Mouse (Mus musculus) CH12.LX (cell line): ENCODE data around the gene Usp36. TPM values are rescaled to one million over a fixed set of nuclear protein-coding genes. Genes with fewer than 3 reads are reported as not detected.

ENCODE experiments used
- DNase-seq: peaks from one replicate; pipeline ENCODE4 v3.0.0-alpha.2; 2013; ENCODE audit errors: extremely low read depth
- H3K27ac ChIP-seq: 2 replicates; pipeline ENCODE4 v1.5.1; 2012; ENCODE audit warnings: low read depth, mild to moderate bottlenecking, control low read depth, moderate library complexity; ENCODE audit not compliant: insufficient read depth
- H3K27me3 ChIP-seq: replicated peaks from 2 replicates; pipeline ENCODE3; 2012; ENCODE audit warnings: inconsistent platforms
- H3K36me3 ChIP-seq, 2 experiments: replicated peaks in 1 of 2; 2 replicates each; pipeline versions ENCODE3 to v1.6.1; 2012; ENCODE audit warnings: inconsistent platforms in 1 of 2, low read length in 1 of 2, mild to moderate bottlenecking in 1 of 2, mixed read lengths in 1 of 2, moderate library complexity in 1 of 2; ENCODE audit not compliant: control insufficient read depth in 1 of 2, insufficient read depth in 1 of 2
- H3K4me1 ChIP-seq, 2 experiments: 2 replicates each; pipeline ENCODE4 v1.6.1; 2012; ENCODE audit warnings: inconsistent platforms in 1 of 2, moderate library complexity in 1 of 2; ENCODE audit not compliant: insufficient read depth in 2 of 2, control insufficient read depth in 1 of 2
- H3K4me2 ChIP-seq: 2 replicates; pipeline ENCODE4 v1.6.1; 2012; ENCODE audit warnings: low read depth, mild to moderate bottlenecking, control low read depth; ENCODE audit not compliant: poor library complexity, insufficient read depth, severe bottlenecking
- H3K4me3 ChIP-seq, 3 experiments: fragments of 150-350 bp in 1 of 3; sonication (generic) in 1 of 3; replicated peaks in 1 of 3; 2 replicates each; pipeline versions ENCODE3 to v1.5.1; 2011 to 2012; ENCODE audit warnings: low read depth in 2 of 3, low read length in 2 of 3, mild to moderate bottlenecking in 2 of 3, moderate library complexity in 2 of 3, control low read depth in 1 of 3, improper control_type of control experiment in 1 of 3, inconsistent platforms in 1 of 3, mixed read lengths in 1 of 3; ENCODE audit not compliant: poor library complexity in 1 of 3
- H3K79me2 ChIP-seq: replicated peaks from 2 replicates; pipeline ENCODE4 v1.6.1; 2012; ENCODE audit warnings: mild to moderate bottlenecking, moderate library complexity; ENCODE audit not compliant: control insufficient read depth, poor library complexity, insufficient read depth, severe bottlenecking; ENCODE audit errors: extremely low read depth
- H3K9ac ChIP-seq: 2 replicates; pipeline ENCODE4 v1.6.1; 2012; ENCODE audit warnings: low read depth, mild to moderate bottlenecking, control low read depth, moderate library complexity; ENCODE audit not compliant: insufficient read depth
- H3K9me3 ChIP-seq: replicated peaks from 2 replicates; pipeline ENCODE3; 2012; ENCODE audit warnings: low read length, inconsistent platforms, mixed read lengths
- BHLHE40 ChIP-seq: IDR thresholded peaks from 2 replicates; pipeline ENCODE4 v1.6.1; 2011; ENCODE audit warnings: mild to moderate bottlenecking, low read depth, low read length, improper control_type of control experiment
- CHD1 ChIP-seq: IDR thresholded peaks from 2 replicates; pipeline ENCODE4 v1.6.1; 2012; ENCODE audit warnings: low read depth, low read length, improper control_type of control experiment, inconsistent platforms
- CHD2 ChIP-seq: IDR thresholded peaks from 2 replicates; pipeline ENCODE4 v1.6.1; 2011; ENCODE audit warnings: low read length, improper control_type of control experiment
- ELF1 ChIP-seq: IDR thresholded peaks from 2 replicates; pipeline ENCODE4 v1.6.1; 2014; ENCODE audit warnings: low read depth, mild to moderate bottlenecking, inconsistent platforms, low read length, improper control_type of control experiment
- EP300 ChIP-seq: IDR thresholded peaks from 2 replicates; pipeline ENCODE4 v1.6.1; 2011; ENCODE audit warnings: low read length, improper control_type of control experiment
- ETS1 ChIP-seq: conservative IDR thresholded peaks from 2 replicates; pipeline ENCODE4 v1.6.1; 2012; ENCODE audit warnings: low read depth, mild to moderate bottlenecking, inconsistent platforms, low read length, improper control_type of control experiment, moderate library complexity
- HCFC1 ChIP-seq: IDR thresholded peaks from 2 replicates; pipeline ENCODE4 v1.6.1; 2012; ENCODE audit warnings: low read depth, mild to moderate bottlenecking, inconsistent platforms, low read length, improper control_type of control experiment
- IRF4 ChIP-seq: IDR thresholded peaks from 2 replicates; pipeline ENCODE4 v1.6.1; 2014; ENCODE audit warnings: low read depth, mild to moderate bottlenecking, inconsistent platforms, low read length, improper control_type of control experiment
- JUN ChIP-seq: IDR thresholded peaks from 2 replicates; pipeline ENCODE4 v1.6.1; 2011; ENCODE audit warnings: low read depth, mild to moderate bottlenecking, low read length, improper control_type of control experiment, moderate library complexity; ENCODE audit not compliant: insufficient read depth
- JUND ChIP-seq: conservative IDR thresholded peaks from 2 replicates; pipeline ENCODE4 v1.6.1; 2011; ENCODE audit warnings: low read depth, low read length, improper control_type of control experiment
- KAT2A ChIP-seq: IDR thresholded peaks from 2 replicates; pipeline ENCODE4 v1.6.1; 2012; ENCODE audit warnings: low read length, improper control_type of control experiment, inconsistent platforms; ENCODE audit not compliant: insufficient replicate concordance
- MAFK ChIP-seq: IDR thresholded peaks from 2 replicates; pipeline ENCODE4 v1.6.1; 2011; ENCODE audit warnings: low read length, improper control_type of control experiment; ENCODE audit not compliant: insufficient replicate concordance
- MAX ChIP-seq: IDR thresholded peaks from 2 replicates; pipeline ENCODE4 v1.6.1; 2011; ENCODE audit warnings: low read length, improper control_type of control experiment
- MAZ ChIP-seq: IDR thresholded peaks from 2 replicates; pipeline ENCODE4 v1.6.1; 2012; ENCODE audit warnings: low read depth, mild to moderate bottlenecking, inconsistent platforms, low read length, improper control_type of control experiment, moderate library complexity
- MEF2A ChIP-seq: IDR thresholded peaks from 2 replicates; pipeline ENCODE4 v1.6.1; 2014; ENCODE audit warnings: low read depth, mild to moderate bottlenecking, inconsistent platforms, low read length, improper control_type of control experiment, borderline replicate concordance
- MXI1 ChIP-seq: IDR thresholded peaks from 2 replicates; pipeline ENCODE4 v1.6.1; 2011; ENCODE audit warnings: mild to moderate bottlenecking, low read depth, low read length, improper control_type of control experiment
- MYC ChIP-seq: IDR thresholded peaks from 2 replicates; pipeline ENCODE4 v1.6.1; 2011; ENCODE audit warnings: low read depth, mild to moderate bottlenecking, improper control_type of control experiment, low read length
- NRF1 ChIP-seq: IDR thresholded peaks from 2 replicates; pipeline ENCODE4 v1.6.1; 2014; ENCODE audit warnings: low read depth, mild to moderate bottlenecking, inconsistent platforms, low read length, improper control_type of control experiment, moderate library complexity
- PAX5 ChIP-seq: IDR thresholded peaks from 2 replicates; pipeline ENCODE4 v1.6.1; 2012; ENCODE audit warnings: low read length, inconsistent platforms, mixed read lengths
- POLR2A ChIP-seq: IDR thresholded peaks from 2 replicates; pipeline ENCODE4 v1.6.1; 2011; ENCODE audit warnings: low read depth, mild to moderate bottlenecking, improper control_type of control experiment, low read length
- RCOR1 ChIP-seq: conservative IDR thresholded peaks from 2 replicates; pipeline ENCODE4 v1.6.1; 2012; ENCODE audit warnings: low read depth, mild to moderate bottlenecking, inconsistent platforms, low read length, improper control_type of control experiment
- SIN3A ChIP-seq: IDR thresholded peaks from 2 replicates; pipeline ENCODE4 v1.6.1; 2012; ENCODE audit warnings: low read length, improper control_type of control experiment, inconsistent platforms
- SMC3 ChIP-seq: IDR thresholded peaks from 2 replicates; pipeline ENCODE4 v1.6.1; 2011; ENCODE audit warnings: low read depth, low read length, improper control_type of control experiment
- TBP ChIP-seq: conservative IDR thresholded peaks from 2 replicates; pipeline ENCODE4 v1.6.1; 2011; ENCODE audit warnings: low read depth, low read length, improper control_type of control experiment
- TCF12 ChIP-seq: IDR thresholded peaks from 2 replicates; pipeline ENCODE4 v1.6.1; 2014; ENCODE audit warnings: low read depth, mild to moderate bottlenecking, inconsistent platforms, low read length, improper control_type of control experiment
- UBTF ChIP-seq: IDR thresholded peaks from 2 replicates; pipeline ENCODE4 v1.6.1; 2012; ENCODE audit warnings: low read depth, mild to moderate bottlenecking, inconsistent platforms, low read length, improper control_type of control experiment, moderate library complexity
- USF1 ChIP-seq: IDR thresholded peaks from 2 replicates; pipeline ENCODE4 v1.6.1; 2014; ENCODE audit warnings: low read depth, mild to moderate bottlenecking, inconsistent platforms, low read length, improper control_type of control experiment
- USF2 ChIP-seq: conservative IDR thresholded peaks from 2 replicates; pipeline ENCODE4 v1.6.1; 2011; ENCODE audit warnings: low read depth, low read length, improper control_type of control experiment
- ZC3H11A ChIP-seq: IDR thresholded peaks from 2 replicates; pipeline ENCODE4 v1.6.1; 2012; ENCODE audit warnings: low read depth, mild to moderate bottlenecking, inconsistent platforms, low read length, improper control_type of control experiment
- ZKSCAN1 ChIP-seq: IDR thresholded peaks from 2 replicates; pipeline ENCODE4 v1.6.1; 2012; ENCODE audit warnings: low read depth, inconsistent platforms, low read length, improper control_type of control experiment, borderline replicate concordance
- ZMIZ1 ChIP-seq: IDR thresholded peaks from 2 replicates; pipeline ENCODE4 v1.6.1; 2012; ENCODE audit warnings: low read depth, mild to moderate bottlenecking, inconsistent platforms, low read length, improper control_type of control experiment
- dilution Hi-C: fragments of 300-500 bp; cut with MboI; formaldehyde crosslinking; loops from 2 replicates; pipeline ENCODE4 v1.14.3; 2020; ENCODE audit warnings: low sequenced_read_pairs; ENCODE audit not compliant: extremely low pct_unique_long_range_greater_than_20kb, extremely low pct_ligation_motif_present
- in situ Hi-C: fragments of 300-500 bp; cut with MboI; formaldehyde crosslinking; loops from 3 replicates; pipeline ENCODE4 v1.14.3; 2019; ENCODE audit warnings: low sequenced_read_pairs, low pct_ligation_motif_present, low pct_unique_long_range_greater_than_20kb, mixed read lengths
- polyA plus RNA-seq: library from polyadenylated mRNA; unstranded; fragments of >175 nt; gene quantifications from 2 replicates; pipeline ENCODE4 v1.2.1, GENCODE M21; 2012; ENCODE audit warnings: low read depth; ENCODE audit not compliant: insufficient read length
- total RNA-seq, 2 experiments: library from RNA; depleted of rRNA; stranded (reverse); fragments of 300-350 nt in 1 of 2; fragments of >200 nt in 1 of 2; gene quantifications; 2 replicates each; pipeline ENCODE4 v1.2.3; 2012 to 2014

Gene Usp36
- total and polyA plus RNA-seq, 3 experiments, result 10.7 to 42.6 (median 19.5) TPM

GRCm38 (mm10) chr11:118245130-118245529, 44.9 kb downstream of the Usp36 start:
- no peaks in the 10 kb centered on the region for H3K9me3 ChIP-seq
- H3K27me3 ChIP-seq, result no peaks in the 10 kb centered on the region
- peak overlapping the region; percentile 54; the same call in 1 of the 2 replicates for H3K9ac ChIP-seq
- peak; percentile 31 for DNase-seq
- dilution Hi-C loops (no loop called here), in situ Hi-C loops (no loop called here)
- peaks cover 37% of the 10 kb centered on the region for H3K79me2 ChIP-seq
- H3K27ac ChIP-seq, result no peak overlapping the region
- H3K4me1 ChIP-seq, result peaks cover 29 to 75% of the 10 kb centered on the region in 2 experiments
- TF ChIP-seq BHLHE40 (peak; percentile 57), JUN (no peak), ETS1 (peak; percentile 45; the same call in 1 of the 2 replicates), ZC3H11A (no peak), USF1 (peak; percentile 47), SIN3A (peak; percentile 50; the same call in 1 of the 2 replicates), IRF4 (0 out of 2 replicates have a peak, but pooled peaks have one; percentile 49), PAX5 (no peak), EP300 (peak; percentile 54), HCFC1 (peak; percentile 53; the same call in 1 of the 2 replicates), MAZ (no peak), TCF12 (peak; percentile 59; the same call in 1 of the 2 replicates), UBTF (0 out of 2 replicates have a peak, but pooled peaks have one; percentile 28), KAT2A (0 out of 2 replicates have a peak, but pooled peaks have one; percentile 24), MXI1 (peak; percentile 60; the same call in 1 of the 2 replicates), USF2 (peak; percentile 31; the same call in 1 of the 2 replicates)
- no peak overlapping the region for H3K4me3 ChIP-seq
- peak overlapping the region; percentile 90 for H3K4me2 ChIP-seq
- H3K36me3 ChIP-seq, result no peaks in the 10 kb centered on the region

- peak overlapping the region; percentile 87 for H3K27ac ChIP-seq
- no peaks in the 10 kb centered on the region for H3K9me3 ChIP-seq
- in situ Hi-C loops, result no loop called here
- H3K9ac ChIP-seq, result peak overlapping the region; percentile 54
- DNase-seq, result peak; percentile 87
- dilution Hi-C loops, result no loop called here
- peak overlapping the region; percentile 0 to 44 (median 38) for H3K4me3 ChIP-seq
- H3K27me3 ChIP-seq, result no peaks in the 10 kb centered on the region
- H3K4me1 ChIP-seq, result peaks cover 34 to 77% of the 10 kb centered on the region in 2 experiments
- peaks cover 0 to 4% of the 10 kb centered on the region in 2 experiments for H3K36me3 ChIP-seq
- peaks cover 39% of the 10 kb centered on the region for H3K79me2 ChIP-seq
- H3K4me2 ChIP-seq, result peak overlapping the region; percentile 90
- TF ChIP-seq MEF2A, result no peak
- TF ChIP-seq NRF1, result no peak; the same call in 1 of the 2 replicates
- TF ChIP-seq BHLHE40, result peak; percentile 95
- peak; percentile 97 for TF ChIP-seq TCF12
- TF ChIP-seq MYC, result peak; percentile 79; the same call in 1 of the 2 replicates
- TF ChIP-seq JUN, result no peak
- no peak for TF ChIP-seq POLR2A
- TF ChIP-seq RCOR1, result no peak
- peak; percentile 19; the same call in 1 of the 2 replicates for TF ChIP-seq CHD1
- no peak for TF ChIP-seq HCFC1
- peak; percentile 88 for TF ChIP-seq ETS1
- no peak for TF ChIP-seq ZMIZ1
- no peak; the same call in 1 of the 2 replicates for TF ChIP-seq CHD2
- TF ChIP-seq ZKSCAN1, result no peak
- TF ChIP-seq TBP, result no peak
- TF ChIP-seq MAX, result peak; percentile 86
- no peak; the same call in 1 of the 2 replicates for TF ChIP-seq MAFK
- no peak for TF ChIP-seq SMC3
- TF ChIP-seq MAZ, result no peak
- no peak for TF ChIP-seq JUND
- TF ChIP-seq USF2, result no peak
- TF ChIP-seq ELF1, result no peak
Observed at GRCm38 (mm10) chr11:118243627-118244261, 46.3 kb downstream of the Usp36 start.
